Mouse (Mus musculus) embryo, embryonic 11 days (tissue): ENCODE measurements at regions not wholly inside any gene's neighbourhood (a gene's known extent, or its start where the extent isn't known, plus 50 kb on each side); places are given as distances from the start of the nearest gene placed in this dataset.

Experiments used
- DNase-seq: peaks from one replicate; pipeline ENCODE4 v3.0.0-alpha.2; 2015

GRCm38 (mm10) chr17:79282771-79283170, 72.1 kb downstream of the Cdc42ep3 start:
- no peak for DNase-seq

GRCm38 (mm10) chr17:79273551-79273950, 81.3 kb downstream of the Cdc42ep3 start:
- DNase-seq, result no peak

GRCm38 (mm10) chr17:79259691-79260090, 95.2 kb downstream of the Cdc42ep3 start:
- DNase-seq, result no peak

- no peak for DNase-seq
These were observed 107.7 kb downstream of the Cdc42ep3 start for GRCm38 (mm10) chr17:79246962-79247902.

- no peak for DNase-seq
These were observed 110.8 kb downstream of the Cdc42ep3 start for GRCm38 (mm10) chr17:79244121-79244520.

GRCm38 (mm10) chr17:79243426-79243825, 111.5 kb downstream of the Cdc42ep3 start:
- DNase-seq, result no peak

GRCm38 (mm10) chr17:79241489-79241888, 113.4 kb downstream of the Cdc42ep3 start:
- DNase-seq, result no peak

- DNase-seq, result no peak
These were observed 118.6 kb downstream of the Cdc42ep3 start for GRCm38 (mm10) chr17:79236244-79236781.

GRCm38 (mm10) chr17:79230653-79231489, 124.0 kb downstream of the Cdc42ep3 start:
- DNase-seq, result peak; percentile 12

GRCm38 (mm10) chr17:79206563-79206962, 148.3 kb downstream of the Cdc42ep3 start:
- DNase-seq, result no peak

- peak; percentile 34 for DNase-seq
These were observed 148.8 kb downstream of the Cdc42ep3 start for GRCm38 (mm10) chr17:79206111-79206510.

- peak; percentile 45 for DNase-seq
These were observed 148.2 kb downstream of the Qpct start for GRCm38 (mm10) chr17:79199814-79200491.

- no peak for DNase-seq
These were observed 140.2 kb downstream of the Qpct start for GRCm38 (mm10) chr17:79191871-79192373.

- no peak for DNase-seq
These were observed 136.6 kb downstream of the Qpct start for GRCm38 (mm10) chr17:79188282-79188681.

GRCm38 (mm10) chr17:79180277-79181130, 128.8 kb downstream of the Qpct start:
- DNase-seq, result peak; percentile 17

- DNase-seq, result no peak
These were observed 125.6 kb downstream of the Qpct start for GRCm38 (mm10) chr17:79177259-79177658.

GRCm38 (mm10) chr17:79176356-79176755, 124.7 kb downstream of the Qpct start:
- DNase-seq, result no peak

GRCm38 (mm10) chr17:79175381-79175780, 123.7 kb downstream of the Qpct start:
- DNase-seq, result no peak

- no peak for DNase-seq
These were observed 120.6 kb downstream of the Qpct start for GRCm38 (mm10) chr17:79172328-79172727.

- no peak for DNase-seq
These were observed 119.0 kb downstream of the Qpct start for GRCm38 (mm10) chr17:79170690-79171089.

GRCm38 (mm10) chr17:79167198-79167597, 115.5 kb downstream of the Qpct start:
- DNase-seq, result no peak
